Mouse (Mus musculus) bone marrow macrophage, adult 2 months (primary cell): ENCODE measurements around the gene Cacng1. TPM values are rescaled to one million over a fixed set of nuclear protein-coding genes. Genes with fewer than 3 reads are reported as not detected.

Experiments used
- H3K27ac ChIP-seq: 2 replicates; pipeline ENCODE4 v1.5.1; 2012; ENCODE audit warnings: low read depth, low read length; ENCODE audit not compliant: insufficient read depth
- H3K4me1 ChIP-seq: 2 replicates; pipeline ENCODE4 v1.6.1; 2012; ENCODE audit warnings: low read length; ENCODE audit not compliant: control insufficient read depth, insufficient read depth
- H3K4me3 ChIP-seq: 2 replicates; pipeline ENCODE4 v1.5.1; 2012; ENCODE audit warnings: mild to moderate bottlenecking, low read length, moderate library complexity; ENCODE audit not compliant: insufficient read depth
- CTCF ChIP-seq: IDR thresholded peaks from 2 replicates; pipeline ENCODE4 v1.5.1; 2012; ENCODE audit warnings: low read depth, mild to moderate bottlenecking, low read length, moderate library complexity
- POLR2A ChIP-seq: IDR thresholded peaks from 2 replicates; pipeline ENCODE4 v1.6.1; 2012; ENCODE audit warnings: mild to moderate bottlenecking, low read depth, low read length, borderline replicate concordance
- polyA plus RNA-seq: library from polyadenylated mRNA; stranded (reverse); fragments of >200 nt; gene quantifications from 2 replicates; pipeline ENCODE4 v1.2.4, GENCODE M21; 2012; ENCODE audit not compliant: missing spikeins, insufficient read depth, insufficient read length

Cacng1 gene
- polyA plus RNA-seq, 1 experiment = not detected

DNA sequence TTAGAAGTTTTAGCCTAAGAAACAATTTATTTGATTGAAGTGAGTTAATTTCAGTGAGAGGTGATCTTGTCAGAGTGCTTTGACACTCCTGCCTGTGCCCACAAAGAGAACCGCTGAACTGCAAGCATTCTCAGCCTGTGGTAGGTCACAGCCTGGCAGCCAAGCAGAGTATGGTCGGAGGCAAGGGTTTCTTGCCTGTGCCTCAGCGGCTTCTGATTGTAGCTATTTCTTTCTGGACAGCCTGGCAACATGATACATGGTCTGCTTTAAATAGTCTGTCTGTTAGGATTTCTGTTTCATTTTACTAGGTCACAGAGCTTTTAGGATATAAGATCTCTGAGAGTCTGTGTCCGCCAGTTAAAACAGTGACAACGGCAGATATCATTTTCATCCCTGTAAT, 53.7 kb downstream of the Cacng1 start:
- Histone ChIP-seq H3K4me3 (no peak overlapping the region), H3K27ac (no peak overlapping the region), H3K4me1 (no peaks in the 10 kb centered on the region)
- TF ChIP-seq POLR2A = no peak
- TF ChIP-seq CTCF = no peak

DNA sequence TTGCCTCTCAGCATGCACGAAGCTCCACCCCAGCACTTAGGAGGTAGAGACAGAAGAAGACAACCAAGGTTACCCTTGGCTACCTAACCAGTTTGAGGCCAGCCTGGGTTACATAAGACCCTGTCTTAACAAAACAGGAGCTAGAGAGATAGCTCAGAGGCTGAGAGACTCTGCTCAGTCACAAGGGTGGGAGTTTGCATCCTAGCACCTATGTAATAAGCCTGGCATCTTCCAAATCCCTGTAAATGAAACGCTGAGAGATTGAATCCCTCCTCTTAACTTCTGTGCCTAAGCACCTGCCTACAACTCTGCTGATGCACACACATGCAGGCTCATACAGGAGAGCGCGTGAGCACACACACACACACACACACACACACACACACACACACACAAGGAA, 55.9 kb downstream of the Cacng1 start:
- TF ChIP-seq CTCF (no peak), POLR2A (no peak)
- no peaks in the 10 kb centered on the region for H3K4me1 ChIP-seq
- no peak overlapping the region for H3K4me3 ChIP-seq
- no peak overlapping the region for H3K27ac ChIP-seq

DNA sequence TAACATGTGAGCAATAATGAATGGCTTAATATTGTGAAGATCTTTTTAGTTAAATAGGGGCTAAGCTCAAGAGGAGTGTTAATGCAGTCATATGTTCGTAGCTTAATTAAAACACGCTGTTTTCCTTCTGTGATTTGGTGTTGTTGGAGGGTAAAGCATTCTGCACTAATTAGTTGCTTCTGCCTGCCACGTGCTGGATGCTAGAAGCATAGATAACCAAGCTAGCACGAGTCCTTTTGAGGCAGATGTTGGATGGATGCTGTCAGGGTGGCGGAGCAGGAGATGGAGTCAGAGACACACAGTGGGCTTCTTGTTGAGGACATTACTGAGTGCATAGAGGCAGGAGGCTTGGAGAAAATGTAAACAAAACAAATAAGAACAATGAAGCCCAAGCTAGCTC, 59.2 kb downstream of the Cacng1 start:
- no peaks in the 10 kb centered on the region for H3K4me1 ChIP-seq
- no peak for TF ChIP-seq CTCF
- TF ChIP-seq POLR2A = no peak
- no peak overlapping the region for H3K27ac ChIP-seq
- no peak overlapping the region for H3K4me3 ChIP-seq

DNA sequence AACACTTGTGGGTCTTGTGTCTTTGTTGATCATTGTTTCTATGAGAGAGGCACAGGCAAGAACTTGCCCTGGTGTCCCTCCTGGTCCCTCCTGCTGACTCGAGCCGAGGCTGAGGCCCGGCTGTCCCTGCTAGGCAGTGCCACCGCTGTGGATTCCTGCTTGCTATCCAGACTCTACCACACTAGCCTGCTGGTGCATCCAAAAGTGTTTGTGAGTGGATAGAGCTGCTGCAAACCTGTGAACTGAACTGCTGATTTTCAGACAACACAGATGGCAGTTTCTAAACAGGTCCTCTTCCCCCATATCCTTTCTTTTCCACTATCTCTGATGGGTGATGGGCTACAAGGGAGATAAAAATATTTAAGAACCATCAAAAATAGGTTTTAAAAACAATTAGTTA, 60.8 kb downstream of the Cacng1 start:
- no peak for TF ChIP-seq CTCF
- TF ChIP-seq POLR2A = no peak
- Histone ChIP-seq H3K4me1 (no peaks in the 10 kb centered on the region), H3K4me3 (no peak overlapping the region), H3K27ac (no peak overlapping the region)

Other genes with a start within 250 kb of the Cacng1 start
- 13.2 and 14.6 TPM in 2 replicates for gene Pitpnc1, start 245.8 kb downstream of the Cacng1 start, polyA plus RNA-seq
- 60.8 and 65.4 TPM in 2 replicates for gene Psmd12, start 237.0 kb downstream of the Cacng1 start, polyA plus RNA-seq
- gene Helz, start 168.6 kb downstream of the Cacng1 start, polyA plus RNA-seq = 17.3 and 17.6 TPM in 2 replicates
- gene Cacng4, start 78.0 kb upstream of the Cacng1 start, polyA plus RNA-seq = not detected in 2 replicates
- not detected in 2 replicates for gene Cacng5, start 198.5 kb upstream of the Cacng1 start, polyA plus RNA-seq